Mouse (Mus musculus) heart, postnatal 36 days (tissue): ENCODE data around the gene Defb9. TPM values are rescaled to one million over a fixed set of nuclear protein-coding genes. Genes with fewer than 3 reads are reported as not detected.
"Not testable (repeated sequence)": the region's sequence is repeated elsewhere in the genome, so short reads cannot be mapped to it uniquely, and the experiment has no call there.

Experiments used
- DNase-seq, 2 experiments: peaks; one replicate each; pipeline ENCODE4 v3.0.0; 2021 to 2022
- intact Hi-C: fragments of 180-260 bp; cut with DNase I; formaldehyde crosslinking; loops from one replicate; pipeline ENCODE4 v1.15.1; 2025
- total RNA-seq, 2 experiments: library from RNA; stranded (reverse); gene quantifications; 2 replicates each; pipeline ENCODE4 v1.2.3; 2021

Defb9 gene
- not detected for total RNA-seq

- intact Hi-C loops, DNase-seq: not testable (repeated sequence)
These were observed at the start of gene Defb9 for GRCm38 (mm10) chr8:21885321-21885720. Gene Defb9 (minus strand): TSS chr8:21885421.

DNA sequence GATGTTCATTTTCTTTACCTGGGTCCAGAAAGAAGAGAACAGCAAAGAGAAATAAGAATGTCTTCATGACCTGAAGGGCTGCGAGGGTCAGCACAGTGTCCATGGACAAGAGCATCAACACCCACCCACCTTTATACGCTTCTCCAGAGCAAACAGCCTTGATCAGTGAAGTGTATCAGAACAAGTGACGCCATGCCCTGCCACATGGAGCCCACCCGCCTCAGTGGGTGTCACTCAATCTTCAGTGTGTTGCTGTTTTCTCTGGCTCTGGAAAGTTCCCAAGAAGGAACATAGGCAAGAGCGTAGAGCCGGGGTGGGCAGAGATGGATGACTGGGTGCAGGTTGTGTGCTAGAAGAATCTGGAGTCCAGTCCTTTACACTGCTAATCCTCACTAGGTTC, 47.4 kb upstream of the Defb9 start, which contains the start of gene Defb15:
TSS of gene Defb15 (minus strand) at position 101 of the 400 bp plus-strand sequence.
- no peak for DNase-seq
- intact Hi-C loops: no loop called here

GRCm38 (mm10) chr8:21930754-21931153, 45.5 kb upstream of the Defb9 start:
- intact Hi-C loops, DNase-seq: not testable (repeated sequence)

- intact Hi-C loops: no loop called here
- DNase-seq: no peak
These were observed 30.4 kb upstream of the Defb9 start for GRCm38 (mm10) chr8:21915625-21916024.

DNA sequence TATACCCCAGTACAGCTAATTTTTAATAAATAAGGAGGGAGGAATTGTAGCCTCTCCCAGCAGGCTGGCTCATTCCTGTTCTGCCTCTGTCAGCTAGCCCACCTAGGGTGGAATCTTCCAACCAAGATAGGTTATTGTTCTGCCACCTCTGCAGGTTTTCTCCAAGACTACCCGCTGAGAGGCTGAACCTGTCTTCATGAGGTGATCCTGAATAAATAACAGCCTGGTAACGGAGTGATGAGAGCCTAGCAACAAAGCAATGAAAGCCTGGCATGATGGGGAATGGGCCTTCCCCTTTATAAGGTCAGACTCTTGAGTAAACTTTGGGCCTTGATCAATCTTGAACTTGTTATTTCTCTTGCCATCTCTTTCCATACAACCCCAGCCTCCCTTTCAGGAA, 27.3 kb upstream of the Defb9 start:
- no peak for DNase-seq
- intact Hi-C loops: no loop called here

- no peak for DNase-seq
- intact Hi-C loops: no loop called here
These were observed 26.7 kb upstream of the Defb9 start for GRCm38 (mm10) chr8:21911931-21912330.

- intact Hi-C loops, DNase-seq: not testable (repeated sequence)
These were observed 21.1 kb upstream of the Defb9 start, which contains the start of gene Defb11 for GRCm38 (mm10) chr8:21906290-21906689. Gene Defb11 (minus strand): TSS chr8:21906412.

DNA sequence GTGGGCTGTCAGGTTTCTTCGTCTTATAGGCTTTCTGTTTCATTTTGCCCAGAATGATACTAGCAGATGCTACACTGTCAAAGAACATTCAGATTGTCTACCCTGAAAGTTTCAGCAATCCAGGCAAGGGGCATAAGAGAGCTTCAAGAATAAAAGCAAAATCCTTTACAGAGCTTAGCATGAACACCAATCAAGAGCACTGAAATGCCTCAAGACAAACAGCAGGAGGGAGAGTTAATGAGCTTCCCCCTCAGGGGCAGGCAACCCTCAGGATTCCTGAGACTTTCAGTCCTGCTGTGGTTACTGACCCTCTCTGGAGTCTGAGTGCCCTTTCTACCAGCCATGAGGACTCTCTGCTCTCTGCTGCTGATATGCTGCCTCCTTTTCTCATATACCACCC, 26.6 kb downstream of the Defb9 start, which contains the start of gene Defb10:
TSS of gene Defb10 (plus strand) at position 316 of the 400 bp plus-strand sequence.
- intact Hi-C loops: not testable (repeated sequence)

More for the DNA sequence above, 26.6 kb downstream of the Defb9 start, which contains the start of gene Defb10:
- not testable (repeated sequence) for DNase-seq

Other genes with a start within 250 kb of the Defb9 start
- not detected for gene Defa17, start 229.6 kb downstream of the Defb9 start, total RNA-seq
- not detected for gene Defa34, start 219.6 kb downstream of the Defb9 start, total RNA-seq
- gene AY761184, start 181.8 kb downstream of the Defb9 start, total RNA-seq: not detected
- not detected for gene Defa24, start 150.9 kb downstream of the Defb9 start, total RNA-seq
- not detected for gene Defb50, start 61.9 kb downstream of the Defb9 start, total RNA-seq
- gene Defb2, start 45.5 kb downstream of the Defb9 start, total RNA-seq: not detected
- not detected for gene Defb10, start 26.5 kb downstream of the Defb9 start, total RNA-seq
- gene Defb11, start 21.0 kb upstream of the Defb9 start, total RNA-seq: not detected
- gene Defb15, start 47.3 kb upstream of the Defb9 start, total RNA-seq: not detected
- not detected for gene Defb35, start 52.9 kb upstream of the Defb9 start, total RNA-seq
- gene Defb13, start 61.3 kb upstream of the Defb9 start, total RNA-seq: not detected
- gene Fam90a1a, start 73.3 kb upstream of the Defb9 start, total RNA-seq: not detected
- gene Ccdc70, start 84.4 kb upstream of the Defb9 start, total RNA-seq: not detected
- gene Atp7b, start 174.9 kb upstream of the Defb9 start, total RNA-seq: under 1 TPM; 0.08 TPM
- gene Alg11, start 175.3 kb upstream of the Defb9 start, total RNA-seq: 1 to 10 TPM; 6.9 to 8.8 TPM
- gene Nek5, start 239.6 kb upstream of the Defb9 start, total RNA-seq: not detected